Mouse (Mus musculus): ENCODE measurements around the gene Apol9a. TPM values are rescaled to one million over a fixed set of nuclear protein-coding genes. Genes with fewer than 3 reads are reported as not detected.

The Apol9a gene
- polyA plus RNA-seq, 1 experiment from 2014 or later: not detected

Other genes starting within 250 kb of the Apol9a start
- 90.5 and 93.7 TPM in 2 replicates for gene Rbfox2, start 104.1 kb downstream of the Apol9a start, polyA plus RNA-seq (2014; fragmentation: Nextera tagmentation; extraction: Ambion mirVana)
- gene Apol7a, start 12.0 kb downstream of the Apol9a start, polyA plus RNA-seq (2014; fragmentation: Nextera tagmentation; extraction: Ambion mirVana): 2.4 and 2.8 TPM in 2 replicates
- gene Apol7b, start 36.4 kb upstream of the Apol9a start, polyA plus RNA-seq (2014; fragmentation: Nextera tagmentation; extraction: Ambion mirVana): not detected in 2 replicates
- gene Apol10a, start 65.9 kb upstream of the Apol9a start, polyA plus RNA-seq (2014; fragmentation: Nextera tagmentation; extraction: Ambion mirVana): not detected in 2 replicates
- not detected in 2 replicates for gene Apol11a, start 97.1 kb upstream of the Apol9a start, polyA plus RNA-seq (2014; fragmentation: Nextera tagmentation; extraction: Ambion mirVana)
- 0.32 and 0.84 TPM in 2 replicates for gene Apol7c, start 122.2 kb upstream of the Apol9a start, polyA plus RNA-seq (2014; fragmentation: Nextera tagmentation; extraction: Ambion mirVana)
- gene 1700025B11Rik, start 150.8 kb upstream of the Apol9a start, polyA plus RNA-seq (2014; fragmentation: Nextera tagmentation; extraction: Ambion mirVana): not detected in 2 replicates
- gene Apol10b, start 185.0 kb upstream of the Apol9a start, polyA plus RNA-seq (2014; fragmentation: Nextera tagmentation; extraction: Ambion mirVana): 0.17 and 0.35 TPM in 2 replicates
- gene Gm36245, start 188.1 kb upstream of the Apol9a start, polyA plus RNA-seq (2014; fragmentation: Nextera tagmentation; extraction: Ambion mirVana): not detected in 2 replicates
- gene Apol11b, start 232.2 kb upstream of the Apol9a start, polyA plus RNA-seq (2014; fragmentation: Nextera tagmentation; extraction: Ambion mirVana): not detected in 2 replicates

Measured in stomach, embryonic 14.5 days (tissue).